Mouse (Mus musculus): ENCODE measurements around the gene Kcnk7.

Kcnk7 gene

GRCm38 (mm10) chr19:5686437-5686836 lies 17.7 kb upstream of the Kcnk7 start:
- TF ChIP-seq GATA4 (IDR thresholded peaks at IDR 0.05; ENCODE audit: insufficient replicate concordance, low read length): no peak

DNA sequence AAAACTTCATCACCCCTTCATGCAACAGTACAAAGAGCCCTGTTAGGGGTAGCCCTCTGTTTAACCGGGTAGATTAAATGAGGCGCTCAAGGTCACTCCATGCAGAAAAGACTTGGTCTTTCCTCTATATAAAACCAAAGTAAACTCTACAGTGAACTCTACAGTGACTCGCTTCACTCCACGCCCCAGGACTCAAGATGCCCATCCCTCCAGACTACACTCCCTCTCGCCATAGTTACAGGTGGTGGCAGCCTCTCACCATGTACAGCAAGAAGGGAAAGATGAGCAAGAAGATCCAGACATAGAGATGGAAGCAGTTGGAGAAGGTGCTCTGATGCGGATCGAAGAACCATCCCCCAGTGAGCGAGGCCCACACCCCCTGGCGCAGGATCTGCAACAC lies 16.4 kb upstream of the Kcnk7 start:
- TF ChIP-seq GATA4 (IDR thresholded peaks at IDR 0.05; ENCODE audit: insufficient replicate concordance, low read length): no peak

- no peak for TF ChIP-seq GATA4 (IDR thresholded peaks at IDR 0.05; ENCODE audit: insufficient replicate concordance, low read length)
These were observed 15.7 kb upstream of the Kcnk7 start, which contains the start of the genes Map3k11 and Pcnx3 for GRCm38 (mm10) chr19:5688200-5689087. TSS of gene Map3k11 (plus strand) at chr19:5688742. TSS of gene Pcnx3 (minus strand) at chr19:5688908.

- TF ChIP-seq GATA4 (IDR thresholded peaks at IDR 0.05; ENCODE audit: insufficient replicate concordance, low read length): no peak
These were observed 15.1 kb upstream of the Kcnk7 start for GRCm38 (mm10) chr19:5689088-5689428.

DNA sequence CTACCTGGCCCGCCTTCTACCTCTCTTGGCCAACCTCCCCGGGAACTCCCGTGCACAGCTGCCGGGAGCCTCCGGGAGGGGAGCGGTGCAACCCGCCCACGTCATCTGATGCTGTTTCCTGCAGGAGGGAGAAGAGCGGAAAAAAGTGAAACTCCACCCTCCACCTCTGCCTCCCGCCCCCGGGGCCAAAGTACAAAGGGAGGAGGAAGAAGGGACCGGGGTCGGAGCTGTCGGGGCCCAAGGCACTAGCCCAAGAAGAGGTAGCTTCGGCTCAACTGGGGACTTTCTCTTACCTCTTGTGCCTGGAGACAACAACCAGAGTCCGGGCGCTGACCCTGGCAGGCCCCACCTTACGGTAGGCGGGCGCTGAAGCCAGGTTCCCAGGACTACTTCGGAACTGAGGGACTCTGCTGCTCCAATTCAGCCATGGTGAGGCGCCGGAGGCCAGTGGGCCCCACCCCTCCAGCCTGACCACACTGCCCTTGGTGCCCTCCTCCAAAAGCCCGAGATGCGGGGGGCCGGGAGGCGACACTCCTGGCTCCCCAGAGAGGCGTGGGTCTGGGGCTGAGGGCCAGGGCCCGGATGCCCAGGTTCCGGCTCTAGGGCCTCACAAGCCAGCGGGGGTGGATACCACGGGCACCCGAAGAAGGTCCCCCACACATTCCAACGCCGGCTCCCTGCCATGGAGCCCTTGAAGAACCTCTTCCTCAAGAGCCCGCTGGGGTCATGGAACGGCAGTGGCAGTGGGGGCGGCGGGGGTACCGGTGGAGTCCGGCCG lies 14.4 kb upstream of the Kcnk7 start:
- TF ChIP-seq GATA4 (IDR thresholded peaks at IDR 0.05; ENCODE audit: insufficient replicate concordance, low read length): peak; percentile 15; the same call in 1 of the 2 replicates

- TF ChIP-seq GATA4 (IDR thresholded peaks at IDR 0.05; ENCODE audit: insufficient replicate concordance, low read length): no peak
These were observed 13.8 kb upstream of the Kcnk7 start for GRCm38 (mm10) chr19:5690343-5690735.

DNA sequence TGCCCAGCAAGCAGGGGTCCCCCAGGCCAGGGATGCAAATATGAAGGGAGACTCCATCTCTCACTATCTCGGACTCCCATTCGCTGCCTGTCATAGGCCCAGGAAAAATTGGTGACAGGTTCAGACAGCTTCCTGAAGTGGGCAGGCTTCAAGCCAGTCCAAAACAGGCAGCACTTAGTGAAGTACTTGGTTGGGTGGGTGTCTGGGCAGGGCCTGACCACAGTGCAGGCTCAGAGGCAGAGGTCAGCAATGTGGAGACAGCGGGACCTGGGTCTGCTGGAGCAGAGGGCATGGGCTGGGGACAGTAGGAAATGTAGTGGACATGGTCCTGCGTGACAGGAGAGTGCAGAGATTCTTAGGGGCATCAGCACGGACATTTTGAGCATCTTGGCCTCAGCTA lies 12.6 kb upstream of the Kcnk7 start:
- no peak for TF ChIP-seq GATA4 (IDR thresholded peaks at IDR 0.05; ENCODE audit: insufficient replicate concordance, low read length)

DNA sequence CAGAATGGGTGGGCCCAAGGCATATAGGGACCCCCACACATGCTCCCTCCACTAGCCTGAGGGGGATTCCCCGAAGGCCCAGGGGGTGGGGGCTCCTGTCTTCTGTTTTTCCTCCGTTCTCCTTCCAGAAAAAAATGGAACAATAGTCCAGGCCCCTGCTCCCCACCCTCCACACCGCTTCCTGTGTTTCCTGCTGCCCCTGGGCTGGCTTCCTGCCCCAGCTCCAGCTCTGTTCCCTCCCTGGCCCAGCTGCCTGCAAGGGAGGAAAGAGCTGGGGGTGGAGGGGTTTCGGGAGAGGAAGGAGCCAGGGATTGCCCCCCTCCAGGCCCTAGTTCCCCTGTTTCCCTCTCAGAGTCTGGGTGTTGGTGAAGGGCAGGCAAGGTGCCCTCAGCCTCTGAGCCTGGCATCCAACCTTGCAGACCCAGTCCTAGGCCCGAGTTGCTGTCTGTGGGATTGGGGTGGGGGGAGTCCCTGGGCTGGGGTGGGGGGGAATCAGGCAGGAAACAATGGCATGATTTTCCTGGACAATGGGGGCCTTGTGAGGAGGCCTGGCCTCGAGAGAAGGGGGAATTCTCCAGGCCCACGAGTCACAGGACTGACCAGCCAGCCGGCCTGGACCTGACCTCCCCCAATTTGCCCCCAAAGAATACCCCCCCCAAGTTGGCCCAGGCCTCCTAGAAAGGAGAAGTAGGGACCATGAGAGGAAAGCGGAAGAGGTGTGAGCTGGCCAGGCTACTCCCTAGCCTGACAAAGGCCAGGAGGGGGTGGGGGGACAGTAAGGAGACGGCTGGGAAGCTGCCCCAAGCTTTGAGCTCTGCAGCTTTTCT lies 11.9 kb upstream of the Kcnk7 start:
- 0 out of 2 replicates have a peak, but pooled peaks have one; percentile 14 for TF ChIP-seq GATA4 (IDR thresholded peaks at IDR 0.05; ENCODE audit: insufficient replicate concordance, low read length)

GRCm38 (mm10) chr19:5692913-5693396 lies 11.2 kb upstream of the Kcnk7 start:
- no peak for TF ChIP-seq GATA4 (IDR thresholded peaks at IDR 0.05; ENCODE audit: insufficient replicate concordance, low read length)

GRCm38 (mm10) chr19:5693801-5694200 lies 10.4 kb upstream of the Kcnk7 start:
- TF ChIP-seq GATA4 (IDR thresholded peaks at IDR 0.05; ENCODE audit: insufficient replicate concordance, low read length): no peak

DNA sequence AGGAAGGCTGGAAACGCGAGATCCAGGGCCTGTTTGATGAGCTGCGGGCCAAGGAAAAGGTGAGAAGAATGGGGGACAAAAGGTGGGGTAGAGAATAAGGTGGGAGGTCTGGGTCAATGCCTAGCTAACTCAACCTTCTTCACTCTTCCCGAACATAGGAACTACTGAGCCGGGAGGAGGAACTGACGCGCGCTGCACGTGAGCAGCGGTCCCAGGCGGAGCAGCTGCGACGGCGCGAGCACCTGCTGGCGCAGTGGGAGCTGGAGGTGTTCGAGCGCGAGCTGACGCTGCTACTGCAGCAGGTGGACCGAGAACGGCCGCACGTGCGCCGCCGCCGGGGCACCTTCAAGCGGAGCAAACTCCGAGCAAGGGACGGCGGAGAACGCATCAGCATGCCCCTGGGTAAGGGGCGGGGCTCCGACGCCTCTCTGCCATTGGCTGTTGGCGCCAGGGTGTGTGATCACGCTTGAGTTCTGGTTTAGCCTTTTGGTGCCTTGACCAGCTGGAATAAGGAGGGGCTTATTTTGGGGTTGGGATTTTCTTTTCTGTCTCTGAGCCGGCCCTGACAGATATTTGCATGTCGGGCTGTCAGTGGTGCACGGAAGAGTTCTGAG lies 8.2 kb upstream of the Kcnk7 start:
- no peak for TF ChIP-seq GATA4 (IDR thresholded peaks at IDR 0.05; ENCODE audit: insufficient replicate concordance, low read length)

- no peak for TF ChIP-seq GATA4 (IDR thresholded peaks at IDR 0.05; ENCODE audit: insufficient replicate concordance, low read length)
These were observed 819 bp downstream of the Kcnk7 start for GRCm38 (mm10) chr19:5704801-5705571.

DNA sequence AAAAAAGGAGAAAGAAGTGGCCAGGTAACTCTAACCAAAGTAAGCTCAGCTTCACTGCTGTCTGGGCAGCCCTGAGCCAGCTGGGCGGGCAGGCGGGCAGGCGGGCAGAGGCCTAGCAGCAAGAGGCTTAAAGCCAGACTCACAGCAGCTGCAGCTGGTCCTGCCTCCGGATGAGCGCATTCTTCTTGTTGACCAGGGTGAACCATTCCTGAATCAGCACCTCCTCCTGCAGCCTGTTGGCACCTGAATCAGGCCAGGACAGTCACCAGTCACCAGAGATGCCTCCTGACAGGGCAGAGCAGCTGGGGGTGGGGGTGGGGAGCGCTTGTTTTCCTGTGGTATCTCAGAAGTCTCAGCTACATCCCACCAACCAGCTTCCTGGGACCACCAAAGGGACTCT lies 5.9 kb downstream of the Kcnk7 start:
- TF ChIP-seq GATA4 (IDR thresholded peaks at IDR 0.05; ENCODE audit: insufficient replicate concordance, low read length): no peak

DNA sequence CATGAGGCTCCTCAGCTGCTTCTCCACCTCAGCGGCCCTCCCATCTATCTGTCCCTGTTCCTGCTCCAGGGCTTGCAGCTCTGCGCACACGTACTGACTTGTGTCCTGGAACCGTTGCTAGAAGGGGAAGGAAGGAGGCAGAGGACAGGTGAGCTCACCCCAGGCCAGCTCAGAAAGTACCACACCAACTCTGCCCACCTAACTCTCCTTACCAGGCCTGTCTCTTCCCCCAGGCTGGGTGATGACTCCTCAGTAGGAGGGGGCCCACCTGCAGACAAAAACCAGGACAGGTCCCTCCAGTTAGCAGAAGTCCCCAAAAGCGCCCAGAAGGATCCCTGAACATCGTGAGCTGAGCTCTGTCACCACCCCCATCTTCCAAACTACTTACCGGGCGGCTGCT lies 6.4 kb downstream of the Kcnk7 start:
- TF ChIP-seq GATA4 (IDR thresholded peaks at IDR 0.05; ENCODE audit: insufficient replicate concordance, low read length): no peak
